Mouse (Mus musculus) left cerebral cortex, adult 2 months (tissue): ENCODE data around the gene Tff1. TPM values are rescaled to one million over a fixed set of nuclear protein-coding genes. Genes with fewer than 3 reads are reported as not detected.
A peak's percentile ranks its signal among the peaks of the same experiment; 100 is the strongest.

Experiments
- DNase-seq, 2 experiments: peaks; one replicate each; pipeline ENCODE4 v3.0.0; 2021 to 2022; ENCODE audit warnings: low spot score in 2 of 2, mixed read lengths in 1 of 2; ENCODE audit errors: extremely low spot score in 1 of 2
- H3K27ac ChIP-seq: fragments of 200-600 bp; 2 replicates; pipeline ENCODE4 v1.8.1; 2022
- H3K4me3 ChIP-seq: fragments of 200-600 bp; 2 replicates; pipeline ENCODE4 v1.8.1; 2022
- CTCF ChIP-seq: fragments of 200-600 bp; IDR thresholded peaks from 2 replicates; pipeline ENCODE4 v1.8.1; 2022; ENCODE audit warnings: antibody characterized with exemption, mild to moderate bottlenecking, moderate library complexity
- intact Hi-C: fragments of 180-260 bp; cut with DNase I; formaldehyde crosslinking; loops from one replicate; pipeline ENCODE4 v1.15.1; 2025
- long read RNA-seq, 2 experiments: library from polyadenylated mRNA; stranded (forward); transcript quantifications; one replicate each; pipeline ENCODE4 v2.0.0; 2021; ENCODE audit warnings: borderline mapping rate in 2 of 2
- total RNA-seq, 2 experiments: library from RNA; stranded (reverse); gene quantifications; 2 replicates each; pipeline ENCODE4 v1.2.3; 2021

The Tff1 gene
- not detected for total RNA-seq
- long read RNA-seq, experiment 1 = 0 reads
- long read RNA-seq, experiment 2 = 0 reads

DNA sequence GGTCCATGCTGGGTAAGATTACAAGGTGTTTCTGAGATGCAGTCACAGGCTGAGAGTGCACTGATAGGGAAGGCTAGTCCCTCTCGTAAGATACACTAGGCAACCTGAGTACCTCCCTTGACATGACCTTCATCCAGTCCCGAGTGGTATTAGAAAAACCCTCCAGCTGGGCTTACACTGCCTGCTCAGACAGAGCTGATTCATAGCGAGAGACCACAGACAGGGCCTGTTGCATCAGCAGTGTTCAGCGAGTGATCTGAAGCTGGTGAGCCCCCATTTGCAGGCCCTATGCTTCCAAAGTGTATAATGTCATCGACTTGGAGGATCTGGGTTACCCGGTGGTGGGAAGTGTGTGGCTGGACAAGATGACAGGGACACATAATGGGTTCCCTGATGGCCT, at the start of gene Tff1:
Gene Tff1 (minus strand): TSS at position 151 of the 400 bp plus-strand sequence.
- intact Hi-C loops = loop anchor here (10.0 kb wide), 1 partner anchor 450 kb away; no protein-coding TSS in a partner anchor
- TF ChIP-seq CTCF = no peak
- no peak for DNase-seq
- Histone ChIP-seq H3K4me3 (no peak within 1 kb of the TSS), H3K27ac (no peak within 1 kb of the TSS)

DNA sequence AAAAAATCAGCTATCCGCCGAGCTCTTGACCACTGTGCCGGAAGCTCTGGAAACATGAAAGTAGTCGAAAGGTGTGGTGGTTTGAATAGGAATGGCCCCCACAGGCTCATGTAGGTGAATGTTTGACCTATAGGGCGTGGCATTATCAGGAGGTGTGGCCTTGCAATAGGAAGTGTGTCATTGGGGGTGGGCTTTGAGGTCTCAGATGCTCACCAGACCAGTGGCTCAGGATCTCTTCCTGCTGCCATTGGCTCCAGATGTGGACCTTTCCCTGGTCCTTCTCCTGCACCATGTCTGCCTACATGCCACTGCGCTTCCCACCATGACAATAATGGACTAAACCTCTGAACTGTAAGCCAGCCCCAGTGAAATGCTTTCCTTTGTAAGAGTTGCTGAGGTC, 46.8 kb upstream of the Tff1 start:
- Histone ChIP-seq H3K4me3 (no peak overlapping the region), H3K27ac (no peak overlapping the region)
- intact Hi-C loops = no loop called here
- no peak for TF ChIP-seq CTCF
- no peak for DNase-seq

DNA sequence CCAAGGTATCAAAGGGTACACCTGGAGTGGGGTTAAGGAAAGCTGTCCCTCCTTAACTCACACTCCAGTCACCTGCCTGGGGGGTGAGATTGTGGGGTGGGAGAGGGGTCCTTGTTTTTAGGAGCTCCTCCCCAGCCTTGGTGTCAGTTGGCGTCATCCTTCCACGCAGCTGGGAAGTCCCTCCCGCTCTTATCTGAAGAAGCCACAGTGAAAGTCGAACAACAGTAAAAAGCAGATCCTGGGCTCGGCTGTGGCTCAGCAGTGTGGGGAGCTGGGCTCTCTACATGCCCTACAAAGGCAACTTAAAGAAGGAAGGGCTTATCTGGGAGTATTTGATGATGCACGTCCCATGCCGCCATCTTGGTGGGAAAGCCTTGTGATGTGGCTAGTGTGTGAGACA, 45.2 kb upstream of the Tff1 start:
- no peak for TF ChIP-seq CTCF
- no peak for DNase-seq
- intact Hi-C loops = no loop called here
- H3K4me3 ChIP-seq = no peak overlapping the region
- H3K27ac ChIP-seq = no peak overlapping the region

DNA sequence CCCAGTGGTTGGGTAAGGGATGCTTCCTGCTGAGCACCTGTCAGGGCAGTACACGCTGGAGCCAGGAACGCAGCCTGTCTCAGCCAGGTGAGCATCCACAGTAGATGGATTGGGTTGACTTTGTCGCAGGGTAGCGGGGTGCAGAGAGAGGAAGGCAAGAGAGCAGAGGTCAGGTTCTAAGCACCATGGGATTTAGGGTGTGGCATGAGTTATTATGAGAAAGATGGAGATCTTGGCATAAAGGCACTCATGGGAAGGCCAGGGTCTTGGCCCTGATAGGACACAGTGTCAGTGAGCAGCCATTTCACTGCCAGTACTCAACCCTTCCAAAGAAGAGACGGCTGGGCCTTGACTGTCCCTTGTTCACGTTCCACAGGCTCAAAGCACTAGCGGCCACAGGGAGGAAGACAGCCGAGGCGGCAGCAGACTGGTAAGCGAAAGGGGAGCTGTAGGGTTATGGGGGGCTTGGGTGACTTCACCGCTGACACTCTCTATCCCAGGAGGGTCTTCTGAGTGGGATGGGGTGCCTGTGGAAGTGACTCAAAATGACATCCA, 44.4 kb upstream of the Tff1 start:
- intact Hi-C loops = no loop called here
- DNase-seq = no peak
- no peak overlapping the region for H3K4me3 ChIP-seq
- no peak for TF ChIP-seq CTCF
- no peak overlapping the region for H3K27ac ChIP-seq

GRCm38 (mm10) chr17:31208654-31209053, 43.6 kb upstream of the Tff1 start:
- H3K27ac ChIP-seq = no peak overlapping the region
- intact Hi-C loops = no loop called here
- no peak for DNase-seq
- TF ChIP-seq CTCF = no peak
- H3K4me3 ChIP-seq = no peak overlapping the region

- DNase-seq = no peak
- no peak for TF ChIP-seq CTCF
- H3K27ac ChIP-seq = no peak within 1 kb of the TSS
- H3K4me3 ChIP-seq = no peak within 1 kb of the TSS
- intact Hi-C loops = no loop called here
These were observed 42.8 kb upstream of the Tff1 start, which contains the start of gene Ubash3a for GRCm38 (mm10) chr17:31207771-31208334. TSS of gene Ubash3a (plus strand) at chr17:31207873.

DNA sequence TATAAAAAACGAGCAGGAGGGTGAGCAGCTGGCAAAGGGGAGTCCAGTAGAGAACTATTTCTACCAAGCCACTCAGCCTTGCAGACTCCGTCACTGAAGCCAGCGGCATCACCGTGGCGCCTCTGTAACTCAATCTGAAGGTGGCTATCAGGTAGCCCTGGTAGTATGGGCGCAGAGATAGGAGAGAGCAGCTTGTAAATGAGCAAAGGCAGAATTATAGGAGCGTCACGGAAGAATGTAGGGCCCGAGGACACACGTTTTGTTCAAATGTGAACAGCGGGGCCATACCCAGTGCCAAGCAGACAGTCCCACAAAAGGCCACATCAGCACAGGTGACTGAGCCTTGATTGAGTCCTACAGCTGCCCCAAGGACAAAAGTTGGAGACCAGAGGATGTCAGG, 33.8 kb upstream of the Tff1 start, which contains the start of gene Tmprss3:
Gene Tmprss3 (minus strand): TSS at position 101 of the 400 bp plus-strand sequence.
- intact Hi-C loops = no loop called here
- Histone ChIP-seq H3K4me3 (no peak within 1 kb of the TSS), H3K27ac (no peak within 1 kb of the TSS)
- no peak for TF ChIP-seq CTCF
- no peak for DNase-seq

DNA sequence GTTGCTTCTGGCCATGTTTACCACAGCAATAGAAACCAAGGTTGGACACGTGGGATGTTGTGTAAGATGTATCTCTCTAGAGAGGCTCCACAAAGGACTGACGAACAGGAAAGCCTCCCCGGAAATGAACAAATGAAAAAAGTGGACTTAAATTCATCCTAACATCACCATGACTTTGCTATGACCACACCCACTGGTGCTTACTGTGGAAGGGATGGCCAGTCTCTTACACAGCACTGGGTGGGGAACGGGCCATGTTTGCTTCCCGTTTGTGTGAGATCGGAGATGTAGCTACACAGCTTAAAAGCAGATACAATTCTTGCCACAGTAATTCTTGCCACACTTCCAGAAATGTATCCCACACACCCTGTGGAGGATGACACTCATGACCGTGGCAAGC, 31.2 kb upstream of the Tff1 start:
- DNase-seq = no peak
- no peak for TF ChIP-seq CTCF
- Histone ChIP-seq H3K27ac (no peak overlapping the region), H3K4me3 (no peak overlapping the region)
- intact Hi-C loops = no loop called here

- intact Hi-C loops = no loop called here
- Histone ChIP-seq H3K4me3 (no peak overlapping the region), H3K27ac (no peak overlapping the region)
- no peak for TF ChIP-seq CTCF
- no peak for DNase-seq
These were observed 30.1 kb upstream of the Tff1 start for GRCm38 (mm10) chr17:31195207-31195606.

GRCm38 (mm10) chr17:31193360-31193759, 28.3 kb upstream of the Tff1 start:
- TF ChIP-seq CTCF = no peak
- intact Hi-C loops = no loop called here
- DNase-seq = no peak
- no peak overlapping the region for H3K4me3 ChIP-seq
- H3K27ac ChIP-seq = no peak overlapping the region

DNA sequence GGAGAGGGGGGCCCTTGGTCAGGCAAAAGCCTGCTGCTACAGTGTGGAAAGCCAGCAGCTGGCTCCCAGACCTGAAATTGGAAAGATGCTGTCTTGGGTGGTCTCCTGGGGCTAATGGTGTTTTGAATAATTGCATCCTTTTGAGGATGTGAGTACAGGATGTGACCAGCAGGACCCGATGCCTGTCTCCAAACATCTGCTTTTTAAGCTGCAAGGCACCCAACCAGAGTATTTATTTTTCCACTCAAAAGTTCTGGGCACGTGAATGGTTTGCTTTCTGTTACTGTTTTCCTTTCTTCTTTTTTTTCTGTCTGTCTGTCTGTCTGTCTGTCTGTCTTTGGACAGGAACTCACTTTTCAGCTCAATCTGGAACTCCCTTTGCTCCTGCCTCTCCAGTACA, 27.6 kb upstream of the Tff1 start:
- no peak for DNase-seq
- intact Hi-C loops = no loop called here
- H3K27ac ChIP-seq = no peak overlapping the region
- no peak overlapping the region for H3K4me3 ChIP-seq
- TF ChIP-seq CTCF = no peak

DNA sequence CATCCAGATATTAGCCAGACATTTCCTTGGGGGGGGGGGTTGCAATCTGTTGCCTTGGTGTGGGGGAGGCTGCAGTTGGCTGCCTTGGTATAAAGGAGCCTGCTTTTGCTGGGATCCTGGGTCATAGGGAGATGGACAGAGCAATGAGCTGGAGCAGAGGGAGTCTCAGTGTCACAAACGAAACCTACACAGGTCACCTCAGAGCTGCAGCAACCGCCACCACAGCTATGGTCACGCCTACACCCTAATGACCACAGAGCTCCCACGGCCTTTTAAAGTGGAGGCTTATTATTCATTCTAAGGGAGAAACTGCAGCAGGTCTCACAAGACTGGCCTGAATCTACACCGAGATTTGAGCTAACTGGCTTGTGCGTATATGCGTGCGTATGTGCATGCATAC, 26.7 kb upstream of the Tff1 start:
- intact Hi-C loops = no loop called here
- no peak for DNase-seq
- Histone ChIP-seq H3K27ac (no peak overlapping the region), H3K4me3 (no peak overlapping the region)
- no peak for TF ChIP-seq CTCF

DNA sequence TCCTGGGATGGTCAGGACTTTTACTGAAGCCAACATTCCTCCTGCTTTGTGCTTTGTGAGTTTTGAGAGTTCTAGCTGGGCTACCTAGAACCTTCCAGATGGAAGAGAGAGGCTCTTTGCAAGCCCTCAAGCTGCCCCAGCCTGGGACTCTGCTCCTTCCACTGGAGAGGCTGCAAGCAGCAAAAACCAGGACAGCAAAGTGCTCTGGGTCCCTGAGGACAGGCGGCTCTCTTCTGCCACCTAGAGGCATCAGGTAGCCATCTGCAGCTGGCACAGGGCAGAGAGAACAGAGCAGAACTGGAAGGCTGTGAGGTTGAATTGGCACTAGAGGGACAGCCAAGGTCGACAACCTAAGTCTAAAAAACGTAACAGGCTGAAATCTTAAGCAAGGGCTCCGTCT, 22.3 kb upstream of the Tff1 start:
- peak; percentile 96 for TF ChIP-seq CTCF
- Histone ChIP-seq H3K4me3 (no peak overlapping the region), H3K27ac (no peak overlapping the region)
- peak; percentile 65 to 66 for DNase-seq
- intact Hi-C loops = loop anchor here (1.0 to 5.0 kb wide), 4 partner anchors 49 to 176 kb away; no protein-coding TSS in a partner anchor
